Mouse (Mus musculus): ENCODE measurements around the gene Trim8.

DNA sequence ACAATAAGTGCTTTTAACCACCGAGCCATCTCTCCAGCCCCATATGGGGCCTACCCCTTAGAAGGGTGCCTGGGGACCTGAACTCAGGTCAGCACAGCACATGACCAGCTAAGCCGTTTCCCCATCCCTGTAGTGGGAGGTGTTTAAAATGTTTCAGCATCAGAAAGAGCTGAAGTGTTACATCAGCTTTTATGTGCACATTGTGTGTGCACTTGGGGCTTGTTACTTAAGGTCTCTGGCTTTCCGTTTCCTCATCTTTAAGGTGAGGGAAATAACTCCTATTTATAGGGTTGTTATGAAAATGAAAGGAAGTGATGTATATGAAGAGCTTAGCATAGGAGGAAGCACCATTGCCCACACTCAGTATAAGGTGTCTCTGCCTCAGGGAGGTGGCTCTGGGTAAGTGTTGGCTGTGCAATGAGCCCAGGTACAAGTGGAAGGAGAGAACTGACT, 34.4 kb upstream of the Trim8 start:
- TF ChIP-seq MEF2A (IDR thresholded peaks at IDR 0.05; ENCODE audit: borderline replicate concordance, low read depth, low read length): peak; percentile 82; the same call in 1 of the 2 replicates
- TF ChIP-seq ZC3H11A (IDR thresholded peaks at IDR 0.05; ENCODE audit: low read depth, low read length): no peak
- peak; percentile 58; the same call in 1 of the 2 replicates for TF ChIP-seq USF1 (IDR thresholded peaks at IDR 0.05; ENCODE audit: low read depth, low read length)
- TF ChIP-seq JUND (conservative IDR thresholded peaks at IDR 0.05; ENCODE audit: low read depth, low read length): 0 out of 2 replicates have a peak, but pooled peaks have one; percentile 19
- TF ChIP-seq POLR2A (IDR thresholded peaks at IDR 0.05; ENCODE audit: low read depth, low read length): no peak
- TF ChIP-seq CTCF (conservative IDR thresholded peaks at IDR 0.05 in 1 of 2, IDR thresholded peaks at IDR 0.05 in 1 of 2; ENCODE audit: low read depth in 2 of 2, low read length in 2 of 2): no peak
